Mouse (Mus musculus) hindbrain, postnatal 0 days (tissue): Measurements from ENCODE around the gene Spata2. TPM values are rescaled to one million over a fixed set of nuclear protein-coding genes. Genes with fewer than 3 reads are reported as not detected.
A peak's percentile ranks its signal among the peaks of the same experiment; 100 is the strongest.

ENCODE experiments used
- ATAC-seq: fragments of 200-750 bp; cut with Nextera tagmentation; 2 replicates; pipeline ENCODE4 v1.8.0; 2017; ENCODE audit warnings: mild to moderate bottlenecking, moderate TSS enrichment, moderate library complexity
- DNase-seq: peaks from one replicate; pipeline ENCODE4 v3.0.0-alpha.2; 2015; ENCODE audit warnings: low spot score
- H3K27ac ChIP-seq: fragments of 300-500 bp; sonication (generic); 2 replicates; pipeline ENCODE4 v1.5.1; 2014; ENCODE audit warnings: mild to moderate bottlenecking
- H3K27me3 ChIP-seq: fragments of 300-500 bp; sonication (generic); 2 replicates; pipeline ENCODE4 v1.6.1; 2014; ENCODE audit warnings: low read length, mixed read lengths; ENCODE audit not compliant: insufficient read depth
- H3K36me3 ChIP-seq: fragments of 300-500 bp; sonication (generic); 2 replicates; pipeline ENCODE4 v1.6.1; 2014; ENCODE audit warnings: low read length, mixed read lengths; ENCODE audit not compliant: insufficient read depth
- H3K4me1 ChIP-seq: fragments of 300-500 bp; sonication (generic); 2 replicates; pipeline ENCODE4 v1.6.1; 2014; ENCODE audit warnings: antibody characterized with exemption, low read length, mixed read lengths; ENCODE audit not compliant: insufficient read depth
- H3K4me2 ChIP-seq: fragments of 300-500 bp; sonication (generic); 2 replicates; pipeline ENCODE4 v1.6.1; 2014; ENCODE audit warnings: low read depth, mild to moderate bottlenecking, low read length, moderate library complexity, mixed read lengths
- H3K4me3 ChIP-seq: fragments of 300-500 bp; sonication (generic); 2 replicates; pipeline ENCODE4 v1.5.1; 2014; ENCODE audit warnings: low read length
- H3K9ac ChIP-seq: fragments of 300-500 bp; sonication (generic); replicated peaks from 2 replicates; pipeline ENCODE4 v1.6.1; 2014; ENCODE audit warnings: mild to moderate bottlenecking, low read length, moderate library complexity, mixed read lengths
- H3K9me3 ChIP-seq: fragments of 300-500 bp; sonication (generic); 2 replicates; pipeline ENCODE4 v1.6.1; 2016; ENCODE audit warnings: low read length, mixed read lengths
- CTCF ChIP-seq: IDR thresholded peaks from 2 replicates; pipeline ENCODE4 v1.5.1; 2016; ENCODE audit warnings: antibody characterized with exemption, control low read depth, low read depth
- WGBS: fragments of 180-500 bp; shearing (Covaris S2); extraction: QIAGEN DNeasy Blood & Tissue Kit; methylation state at CpG from one replicate; pipeline ENCODE4 v1.1.7; 2014; 5-methylcytosine and 5-hydroxymethylcytosine counted together
- polyA plus RNA-seq: library from polyadenylated mRNA; unstranded; fragments of >200 nt; fragmentation: Nextera tagmentation; extraction: Ambion mirVana; gene quantifications from 2 replicates; pipeline ENCODE4 v1.2.1, GENCODE M21; 2015
- total RNA-seq: library from RNA; depleted of rRNA; stranded (reverse); fragments of >200 nt; gene quantifications from 2 replicates; pipeline ENCODE4 v1.2.3, GENCODE M21; 2014

Gene Spata2
- total and polyA plus RNA-seq, 2 experiments from 2014 or later = 29.4 to 41.3 TPM

DNA sequence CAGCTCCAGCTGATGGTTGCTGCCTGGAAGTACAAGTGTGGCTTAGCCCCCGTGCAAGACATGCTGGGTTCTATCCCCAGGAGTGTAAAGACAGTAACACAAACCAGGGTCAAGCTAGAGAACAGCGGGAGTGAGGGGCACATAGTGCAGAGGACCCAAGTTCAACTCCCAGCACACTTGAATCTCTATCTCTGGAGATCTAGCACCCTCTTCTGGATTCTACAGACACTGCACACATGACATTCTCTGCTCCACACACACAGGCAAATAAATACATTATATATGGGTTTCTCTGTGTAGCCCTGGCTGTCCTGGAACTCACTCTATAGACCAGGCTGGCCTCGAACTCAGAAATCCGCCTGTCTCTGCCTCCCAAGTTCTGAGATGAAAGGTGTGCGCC, 20.3 kb upstream of the Spata2 start:
- Histone ChIP-seq H3K4me2 (no peak overlapping the region), H3K9ac (no peak overlapping the region), H3K4me3 (no peak overlapping the region), H3K9me3 (no peaks in the 10 kb centered on the region), H3K27me3 (no peaks in the 10 kb centered on the region), H3K4me1 (no peaks in the 10 kb centered on the region), H3K27ac (no peak overlapping the region), H3K36me3 (peaks cover 80% of the 10 kb centered on the region)
- peak; percentile 57 for TF ChIP-seq CTCF
- DNase-seq (peak; percentile 20), ATAC-seq (no peak)
- 86% methylated on average over 5 of the region's 5 CpGs for WGBS

DNA sequence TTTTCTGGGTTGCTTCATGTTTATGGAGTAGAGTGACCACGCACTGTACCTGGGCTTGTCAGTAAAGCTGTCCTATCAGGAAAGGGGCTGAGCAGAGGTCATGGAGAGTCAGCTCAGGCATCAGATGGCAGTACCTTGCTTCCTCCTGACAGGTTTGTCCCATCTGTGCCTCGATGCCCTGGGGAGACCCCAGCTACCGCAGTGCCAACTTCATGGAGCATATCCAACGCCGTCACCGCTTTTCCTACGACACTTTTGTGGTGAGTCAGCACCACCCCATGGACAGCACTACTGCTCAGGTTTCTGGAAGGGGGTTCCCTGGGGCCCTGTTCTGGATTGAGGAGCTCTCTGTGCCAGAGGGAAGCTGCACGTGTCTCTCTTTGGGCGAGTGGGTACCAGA, 19.7 kb upstream of the Spata2 start:
- H3K9ac ChIP-seq = no peak overlapping the region
- peaks cover 75% of the 10 kb centered on the region for H3K36me3 ChIP-seq
- no peak for DNase-seq
- H3K4me1 ChIP-seq = no peaks in the 10 kb centered on the region
- no peaks in the 10 kb centered on the region for H3K9me3 ChIP-seq
- no peaks in the 10 kb centered on the region for H3K27me3 ChIP-seq
- no peak overlapping the region for H3K4me2 ChIP-seq
- peak; percentile 29; the same call in 1 of the 2 replicates for ATAC-seq
- TF ChIP-seq CTCF = no peak
- WGBS = 83% methylated on average over 9 of the region's 9 CpGs
- H3K27ac ChIP-seq = no peak overlapping the region
- H3K4me3 ChIP-seq = no peak overlapping the region

DNA sequence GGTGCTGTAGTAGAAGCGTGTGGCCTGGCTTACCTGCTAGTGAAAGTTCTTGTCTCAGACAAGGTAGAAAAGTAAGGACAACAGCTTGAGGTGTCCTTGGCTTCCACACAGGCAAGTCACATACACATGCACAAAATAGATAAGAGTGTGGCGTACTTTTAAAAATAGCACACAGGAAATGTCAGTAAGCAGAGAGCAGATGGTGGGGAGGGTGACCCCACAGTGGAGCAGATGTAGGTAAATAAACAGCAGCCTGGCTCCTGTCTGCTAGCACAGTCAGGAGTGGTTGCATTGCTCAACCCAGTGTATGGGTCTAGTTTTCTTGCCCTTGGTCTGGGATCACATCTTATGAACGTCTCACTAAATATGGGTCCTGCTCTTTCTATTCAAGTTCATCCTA, 17.8 kb upstream of the Spata2 start:
- no peak overlapping the region for H3K27ac ChIP-seq
- no peaks in the 10 kb centered on the region for H3K9me3 ChIP-seq
- H3K27me3 ChIP-seq = no peaks in the 10 kb centered on the region
- H3K4me3 ChIP-seq = no peak overlapping the region
- no peak for DNase-seq
- peaks cover 61% of the 10 kb centered on the region for H3K36me3 ChIP-seq
- H3K4me2 ChIP-seq = no peak overlapping the region
- no peak for ATAC-seq
- 88% methylated on average over 3 of the region's 3 CpGs for WGBS
- no peak for TF ChIP-seq CTCF
- H3K4me1 ChIP-seq = no peaks in the 10 kb centered on the region
- no peak overlapping the region for H3K9ac ChIP-seq

DNA sequence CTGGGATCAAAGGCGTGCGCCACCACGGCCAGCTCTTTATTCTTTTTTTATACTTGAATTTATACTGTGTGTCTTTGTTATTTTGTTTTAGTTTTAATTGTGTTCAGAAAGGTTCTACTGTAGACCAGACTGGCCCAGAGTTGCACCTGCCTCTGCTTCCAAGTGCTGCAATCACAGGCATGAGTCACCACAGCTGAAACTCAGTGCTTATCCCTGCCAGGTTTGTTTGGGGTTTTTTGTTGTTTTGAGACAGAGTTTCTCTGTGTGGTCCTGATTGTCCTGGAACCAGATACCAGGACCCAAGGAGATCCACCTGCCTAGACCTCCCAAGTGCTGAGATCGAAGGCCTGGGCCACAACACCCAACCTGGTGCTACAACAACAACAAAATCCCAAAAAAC, 15.9 kb upstream of the Spata2 start:
- 96% methylated on average over 4 of the region's 4 CpGs for WGBS
- H3K36me3 ChIP-seq = peaks cover 44% of the 10 kb centered on the region

DNA sequence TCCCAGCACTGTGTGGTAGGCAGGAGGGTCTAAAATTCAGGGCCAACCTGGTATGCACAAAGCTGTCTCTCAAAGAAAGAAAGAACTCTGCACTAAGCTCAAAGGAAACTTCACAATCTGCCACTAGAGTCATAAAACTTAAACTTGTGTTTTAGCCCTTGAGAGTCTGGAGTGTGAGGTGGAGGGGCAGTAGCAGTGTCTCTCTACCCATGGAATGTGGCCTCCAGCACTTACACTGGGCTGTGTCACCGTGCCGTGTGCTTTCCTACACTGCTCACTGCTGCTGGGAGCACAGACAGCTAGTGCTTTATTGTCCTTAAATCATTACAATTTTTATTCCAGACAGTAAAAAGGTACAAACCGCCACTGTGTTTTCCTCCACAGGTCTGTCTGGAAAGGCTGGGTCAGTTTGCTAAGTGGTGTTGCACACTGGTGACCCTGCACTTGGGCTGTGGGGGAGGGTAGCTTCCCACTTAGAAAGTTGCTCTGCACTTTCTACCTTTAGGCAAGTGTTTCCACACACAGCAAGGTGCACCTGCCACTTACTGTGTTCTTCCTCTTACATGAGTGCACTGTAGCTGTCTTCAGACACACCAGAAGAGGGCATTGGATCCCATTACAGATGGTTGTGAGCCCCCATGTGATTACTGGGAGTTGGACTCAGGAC, 15.2 kb upstream of the Spata2 start:
- H3K4me1 ChIP-seq = peaks cover 11% of the 10 kb centered on the region; the same call in 1 of the 2 replicates
- DNase-seq (no peak), ATAC-seq (no peak)
- no peak for TF ChIP-seq CTCF
- H3K27me3 ChIP-seq = no peaks in the 10 kb centered on the region
- no peaks in the 10 kb centered on the region for H3K9me3 ChIP-seq
- no peak overlapping the region for H3K4me3 ChIP-seq
- WGBS = 95% methylated on average over 3 of the region's 3 CpGs
- H3K4me2 ChIP-seq = no peak overlapping the region
- no peak overlapping the region for H3K9ac ChIP-seq
- H3K36me3 ChIP-seq = peaks cover 37% of the 10 kb centered on the region
- H3K27ac ChIP-seq = no peak overlapping the region

More for the DNA sequence above, 15.9 kb upstream of the Spata2 start:
- Histone ChIP-seq H3K4me2 (no peak overlapping the region), H3K27me3 (no peaks in the 10 kb centered on the region), H3K9ac (no peak overlapping the region), H3K4me3 (no peak overlapping the region), H3K4me1 (peaks cover 11% of the 10 kb centered on the region; the same call in 1 of the 2 replicates), H3K9me3 (no peaks in the 10 kb centered on the region), H3K27ac (no peak overlapping the region)
- no peak for TF ChIP-seq CTCF
- ATAC-seq = no peak
- no peak for DNase-seq

DNA sequence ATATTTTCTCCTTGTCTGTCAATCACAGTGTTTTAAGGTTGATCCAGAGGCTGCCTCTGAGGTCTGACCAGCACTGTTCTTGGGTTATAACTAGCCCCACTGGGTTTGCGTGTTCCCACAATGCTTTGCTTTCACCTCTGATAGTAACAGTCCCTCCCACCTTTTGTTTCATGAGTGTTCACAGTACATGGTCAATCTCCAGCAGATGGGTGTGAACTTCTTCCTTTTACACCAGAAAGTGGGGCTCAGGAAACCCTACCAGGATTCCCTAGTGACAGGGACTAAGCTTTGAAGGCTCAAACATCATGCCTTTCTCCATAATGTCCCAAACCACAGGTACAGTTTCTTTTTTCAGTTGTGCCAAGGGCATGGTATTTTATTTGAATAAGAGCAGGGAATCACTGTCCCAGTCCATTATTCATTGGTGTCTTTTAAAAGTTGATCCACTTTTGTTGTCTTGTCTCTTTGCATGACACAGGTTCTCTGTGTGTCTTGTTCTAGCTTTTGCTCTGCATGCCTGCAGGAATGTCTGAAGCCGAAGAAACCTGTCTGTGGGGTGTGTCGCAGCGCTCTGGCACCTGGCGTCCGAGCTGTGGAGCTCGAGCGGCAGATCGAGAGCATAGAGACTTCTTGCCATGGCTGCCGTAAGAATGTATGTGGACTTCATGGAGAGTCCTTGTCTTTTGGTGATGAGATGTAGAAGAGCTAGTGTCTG, 14.0 kb upstream of the Spata2 start:
- WGBS = 91% methylated on average over 10 of the region's 10 CpGs
- ATAC-seq = no peak
- Histone ChIP-seq H3K4me2 (no peak overlapping the region), H3K4me1 (peaks cover 11% of the 10 kb centered on the region; the same call in 1 of the 2 replicates), H3K27ac (no peak overlapping the region), H3K27me3 (no peaks in the 10 kb centered on the region), H3K36me3 (peaks cover 25% of the 10 kb centered on the region), H3K4me3 (no peak overlapping the region), H3K9ac (no peak overlapping the region), H3K9me3 (no peaks in the 10 kb centered on the region)
- no peak for TF ChIP-seq CTCF
- no peak for DNase-seq

DNA sequence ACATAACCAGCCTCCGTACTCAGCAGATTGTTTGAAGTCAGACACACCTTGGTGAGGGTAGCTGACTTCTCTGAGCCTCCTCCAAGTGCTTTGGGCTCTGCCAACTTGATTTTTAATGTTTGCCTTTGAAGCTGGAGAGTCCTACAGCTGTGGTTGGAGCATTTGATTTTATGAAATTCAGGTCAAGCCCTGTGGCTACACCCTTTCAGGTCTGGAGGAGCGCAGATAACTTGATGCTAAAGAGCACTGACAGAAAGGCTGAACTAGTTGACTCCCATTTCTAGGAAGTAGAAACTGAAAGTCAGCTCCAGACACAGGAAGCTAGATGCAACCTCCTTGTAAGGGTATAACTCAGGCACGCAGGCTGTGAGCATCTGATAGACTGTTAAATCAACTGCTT, 12.4 kb upstream of the Spata2 start:
- no peak overlapping the region for H3K4me3 ChIP-seq
- peaks cover 11% of the 10 kb centered on the region; the same call in 1 of the 2 replicates for H3K4me1 ChIP-seq
- peaks cover 14% of the 10 kb centered on the region for H3K36me3 ChIP-seq
- WGBS = 86% methylated on average over 3 of the region's 3 CpGs
- H3K27me3 ChIP-seq = no peaks in the 10 kb centered on the region
- H3K27ac ChIP-seq = no peak overlapping the region
- no peak overlapping the region for H3K9ac ChIP-seq
- peak overlapping the region; percentile 96 for H3K4me2 ChIP-seq
- DNase-seq (no peak), ATAC-seq (no peak)
- no peaks in the 10 kb centered on the region for H3K9me3 ChIP-seq
- no peak for TF ChIP-seq CTCF
